Mouse (Mus musculus): ENCODE data around the gene Ccnk. TPM values are rescaled to one million over a fixed set of nuclear protein-coding genes. Genes with fewer than 3 reads are reported as not detected.

Ccnk gene
- polyA plus RNA-seq, 1 experiment from 2014 or later: 3.2 TPM

Other genes with a start within 250 kb of the Ccnk start
- 5.3 and 5.7 TPM in 2 replicates for gene Bcl11b, start 176.0 kb upstream of the Ccnk start, polyA plus RNA-seq (2015; fragmentation: Nextera tagmentation; extraction: Ambion mirVana)
- gene Setd3, start 265 bp upstream of the Ccnk start, polyA plus RNA-seq (2015; fragmentation: Nextera tagmentation; extraction: Ambion mirVana): 87.1 and 94.2 TPM in 2 replicates
- gene Ccdc85c, start 95.8 kb downstream of the Ccnk start, polyA plus RNA-seq (2015; fragmentation: Nextera tagmentation; extraction: Ambion mirVana): 7.3 and 7.9 TPM in 2 replicates
- gene Hhipl1, start 126.7 kb downstream of the Ccnk start, polyA plus RNA-seq (2015; fragmentation: Nextera tagmentation; extraction: Ambion mirVana): 0.87 and 0.88 TPM in 2 replicates
- 7.4 and 8.4 TPM in 2 replicates for gene Cyp46a1, start 154.8 kb downstream of the Ccnk start, polyA plus RNA-seq (2015; fragmentation: Nextera tagmentation; extraction: Ambion mirVana)
- 67.6 and 72.2 TPM in 2 replicates for gene Eml1, start 191.4 kb downstream of the Ccnk start, polyA plus RNA-seq (2015; fragmentation: Nextera tagmentation; extraction: Ambion mirVana)

Measured in stomach, embryonic 15.5 days (tissue).